Mouse (Mus musculus) kidney, adult 2 months (tissue): ENCODE data around the gene Nol10. TPM values are rescaled to one million over a fixed set of nuclear protein-coding genes. Genes with fewer than 3 reads are reported as not detected.
A peak's percentile ranks its signal among the peaks of the same experiment; 100 is the strongest.

Experiments used
- DNase-seq: peaks from one replicate; pipeline ENCODE4 v3.0.0; 2021
- H3K27ac ChIP-seq: fragments of 200-500 bp; 2 replicates; pipeline ENCODE4 v1.5.1; 2012; ENCODE audit warnings: low read depth, low read length, control low read depth, inconsistent platforms; ENCODE audit not compliant: insufficient read depth
- H3K27me3 ChIP-seq: fragments of 200-500 bp; replicated peaks from 2 replicates; pipeline ENCODE4 v1.6.1; 2012; ENCODE audit warnings: mild to moderate bottlenecking, moderate library complexity, low read length, inconsistent platforms; ENCODE audit not compliant: control insufficient read depth, insufficient read depth
- H3K36me3 ChIP-seq: fragments of 200-500 bp; 2 replicates; pipeline ENCODE4 v1.6.1; 2012; ENCODE audit warnings: mild to moderate bottlenecking, moderate library complexity, low read length, inconsistent platforms; ENCODE audit not compliant: control insufficient read depth, insufficient read depth
- H3K4me1 ChIP-seq: fragments of 200-500 bp; 2 replicates; pipeline ENCODE4 v1.6.1; 2011; ENCODE audit warnings: low read length; ENCODE audit not compliant: control insufficient read depth, insufficient read depth
- H3K4me3 ChIP-seq: fragments of 200-500 bp; 2 replicates; pipeline ENCODE4 v1.5.1; 2011; ENCODE audit warnings: mild to moderate bottlenecking, low read depth, low read length, control low read depth; ENCODE audit not compliant: insufficient read depth
- CTCF ChIP-seq: fragments of 200-500 bp; conservative IDR thresholded peaks from 2 replicates; pipeline ENCODE4 v1.5.1; 2011; ENCODE audit warnings: low read depth, mild to moderate bottlenecking, control low read depth, low read length, moderate library complexity, mixed read lengths; ENCODE audit not compliant: insufficient read depth, insufficient read length
- POLR2A ChIP-seq: fragments of 200-500 bp; IDR thresholded peaks from one replicate; pipeline ENCODE4 v1.6.1; 2011; ENCODE audit warnings: low read depth, low read length, control low read depth
- WGBS: fragments of 180-500 bp; shearing (Covaris S2); methylation state at CpG from one replicate; pipeline ENCODE4 v1.1.7; 2018; 5-methylcytosine and 5-hydroxymethylcytosine counted together
- polyA plus RNA-seq: library from polyadenylated mRNA; depleted of rRNA; stranded (reverse); fragments of >200 nt; gene quantifications from 2 replicates; pipeline ENCODE4 v1.2.3, GENCODE M21; 2012

Nol10 gene
- polyA plus RNA-seq, 1 experiment = 6.1 TPM

- Histone ChIP-seq H3K4me1 (no peaks in the 10 kb centered on the region), H3K4me3 (no peak overlapping the region), H3K36me3 (no peaks in the 10 kb centered on the region; the same call in 1 of the 2 replicates), H3K27ac (no peak overlapping the region), H3K27me3 (no peaks in the 10 kb centered on the region)
- no peak for DNase-seq
- no peak for TF ChIP-seq POLR2A
- no peak for TF ChIP-seq CTCF
- 52% methylated on average over 3 of the region's 3 CpGs for WGBS
Observed at GRCm38 (mm10) chr12:17426735-17427134, 78.5 kb downstream of the Nol10 start.

GRCm38 (mm10) chr12:17430578-17430977, 82.3 kb downstream of the Nol10 start:
- Histone ChIP-seq H3K4me1 (no peaks in the 10 kb centered on the region), H3K36me3 (no peaks in the 10 kb centered on the region; the same call in 1 of the 2 replicates), H3K4me3 (no peak overlapping the region), H3K27me3 (no peaks in the 10 kb centered on the region), H3K27ac (no peak overlapping the region)
- no peak for DNase-seq
- TF ChIP-seq POLR2A (no peak), CTCF (no peak)
- WGBS = 94% methylated on average over 2 of the region's 2 CpGs

DNA sequence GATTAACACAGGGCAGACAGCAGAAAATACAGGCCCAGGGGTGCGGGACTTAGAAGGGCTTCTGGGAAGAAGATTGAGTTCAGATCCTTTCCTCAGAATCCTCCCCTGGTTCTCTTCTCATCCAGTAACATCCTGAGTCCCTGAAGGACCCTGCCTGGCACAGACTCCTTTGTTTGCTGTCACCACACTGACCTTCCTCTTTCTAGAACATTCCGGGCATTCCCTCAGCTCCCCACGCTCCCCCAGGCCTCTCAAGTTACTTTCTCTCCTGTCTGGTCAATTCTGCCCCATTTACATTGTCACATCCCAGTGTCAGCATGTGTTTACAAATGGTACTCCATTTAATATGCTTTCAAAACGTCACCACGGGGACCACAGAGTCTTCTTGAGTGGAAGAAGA, 82.9 kb downstream of the Nol10 start:
- no peak overlapping the region for H3K27ac ChIP-seq
- no peak for DNase-seq
- 68% methylated on average over 5 of the region's 5 CpGs for WGBS
- no peaks in the 10 kb centered on the region for H3K27me3 ChIP-seq
- H3K4me3 ChIP-seq = no peak overlapping the region
- no peaks in the 10 kb centered on the region; the same call in 1 of the 2 replicates for H3K36me3 ChIP-seq
- TF ChIP-seq CTCF (no peak), POLR2A (no peak)
- no peaks in the 10 kb centered on the region for H3K4me1 ChIP-seq

- H3K27me3 ChIP-seq = no peaks in the 10 kb centered on the region
- no peak overlapping the region for H3K27ac ChIP-seq
- WGBS = 90% methylated on average over 4 of the region's 4 CpGs
- H3K4me1 ChIP-seq = no peaks in the 10 kb centered on the region
- TF ChIP-seq POLR2A = no peak
- no peak for TF ChIP-seq CTCF
- no peak for DNase-seq
- no peak overlapping the region for H3K4me3 ChIP-seq
- no peaks in the 10 kb centered on the region; the same call in 1 of the 2 replicates for H3K36me3 ChIP-seq
Observed at GRCm38 (mm10) chr12:17431812-17432332, 83.6 kb downstream of the Nol10 start.

DNA sequence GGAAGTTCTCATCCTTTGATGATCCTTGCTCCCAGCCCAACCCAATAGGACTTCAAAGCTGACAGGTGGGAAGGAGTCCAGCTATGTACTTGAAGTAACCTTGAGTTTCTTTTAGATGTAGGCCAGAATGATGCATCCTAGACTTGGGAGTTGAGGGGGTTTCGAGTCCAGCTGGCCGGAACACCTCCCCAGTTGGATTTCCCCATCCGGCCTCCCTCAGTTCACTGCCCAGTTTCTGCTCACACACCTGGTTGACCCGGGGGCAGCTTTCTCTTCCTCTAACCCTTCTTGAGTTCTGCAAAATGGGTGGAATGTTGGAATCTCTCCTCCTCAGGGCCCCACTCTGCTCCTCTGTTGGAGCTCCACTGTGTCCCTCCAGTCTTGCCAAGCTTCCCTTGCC, 85.5 kb downstream of the Nol10 start:
- WGBS = 76% methylated on average over 4 of the region's 4 CpGs
- Histone ChIP-seq H3K4me3 (no peak overlapping the region), H3K27ac (no peak overlapping the region), H3K27me3 (no peaks in the 10 kb centered on the region), H3K4me1 (no peaks in the 10 kb centered on the region), H3K36me3 (no peaks in the 10 kb centered on the region; the same call in 1 of the 2 replicates)
- TF ChIP-seq CTCF = no peak
- no peak for TF ChIP-seq POLR2A
- no peak for DNase-seq

GRCm38 (mm10) chr12:17436471-17436870, 88.2 kb downstream of the Nol10 start:
- Histone ChIP-seq H3K27me3 (no peaks in the 10 kb centered on the region), H3K27ac (no peak overlapping the region), H3K4me3 (no peak overlapping the region), H3K36me3 (no peaks in the 10 kb centered on the region), H3K4me1 (peaks cover 5% of the 10 kb centered on the region; the same call in 1 of the 2 replicates)
- TF ChIP-seq CTCF (no peak), POLR2A (no peak)
- no peak for DNase-seq
- 88% methylated on average over 2 of the region's 2 CpGs for WGBS

DNA sequence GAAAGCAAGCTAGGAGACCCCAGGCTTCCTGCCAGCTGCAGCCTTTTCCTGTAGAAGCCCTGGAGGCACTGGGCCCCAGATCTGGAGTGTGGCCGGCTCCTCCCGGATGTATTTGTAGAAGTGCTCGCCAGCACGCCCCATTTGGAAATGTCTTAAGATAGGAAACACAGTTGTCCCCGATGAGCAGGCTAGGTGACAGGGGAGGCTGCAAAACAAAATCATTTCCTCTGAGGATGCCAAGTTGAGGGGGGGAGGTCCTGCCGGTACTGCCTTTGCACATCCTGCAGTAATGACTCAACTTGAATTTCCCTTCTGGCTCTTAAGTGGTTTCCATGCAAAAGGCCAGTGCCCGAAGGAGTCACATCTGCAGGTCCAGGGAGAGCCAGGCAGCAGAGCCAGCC, 92.0 kb downstream of the Nol10 start:
- H3K4me3 ChIP-seq = no peak overlapping the region
- no peak overlapping the region for H3K27ac ChIP-seq
- H3K27me3 ChIP-seq = no peaks in the 10 kb centered on the region
- H3K36me3 ChIP-seq = no peaks in the 10 kb centered on the region
- peaks cover 5% of the 10 kb centered on the region for H3K4me1 ChIP-seq
- TF ChIP-seq POLR2A (no peak), CTCF (no peak)
- DNase-seq = peak; percentile 89
- WGBS = 38% methylated on average over 7 of the region's 7 CpGs
